Mouse (Mus musculus): ENCODE measurements around the gene Lrig1.

Gene Lrig1

DNA sequence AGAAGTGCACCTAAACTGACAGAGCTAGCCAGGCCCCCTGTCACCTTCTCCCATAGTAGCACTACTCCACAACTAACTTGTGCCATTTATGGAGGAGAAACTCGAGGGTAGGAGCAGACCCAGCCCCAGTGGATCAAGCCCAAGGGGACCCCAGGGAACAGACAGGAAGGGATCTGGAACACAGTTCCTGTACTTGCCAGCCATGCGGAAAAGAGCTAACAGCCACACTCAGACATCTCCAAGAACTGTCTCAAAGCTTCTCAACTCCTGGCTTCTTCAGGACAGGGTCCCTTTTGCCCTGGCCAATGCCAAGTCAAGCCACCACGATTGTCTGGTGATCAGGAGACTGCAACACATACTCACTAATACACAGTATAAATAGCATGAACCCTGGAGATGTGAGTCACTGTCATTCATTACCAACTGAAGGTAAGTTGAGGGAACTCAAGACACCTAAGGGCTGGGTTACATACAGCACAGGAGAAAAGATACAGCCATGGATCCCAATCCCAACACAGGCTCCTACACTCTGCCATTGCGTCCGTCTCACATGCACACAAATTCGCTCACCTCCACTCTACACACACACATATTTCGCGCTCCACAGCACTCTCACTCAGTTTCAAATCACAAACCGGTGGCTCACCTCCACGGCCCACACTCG lies 1.3 kb downstream of the Lrig1 start:
- no peak for DNase-seq (ENCODE audit: low spot score in 2 of 2)

DNA sequence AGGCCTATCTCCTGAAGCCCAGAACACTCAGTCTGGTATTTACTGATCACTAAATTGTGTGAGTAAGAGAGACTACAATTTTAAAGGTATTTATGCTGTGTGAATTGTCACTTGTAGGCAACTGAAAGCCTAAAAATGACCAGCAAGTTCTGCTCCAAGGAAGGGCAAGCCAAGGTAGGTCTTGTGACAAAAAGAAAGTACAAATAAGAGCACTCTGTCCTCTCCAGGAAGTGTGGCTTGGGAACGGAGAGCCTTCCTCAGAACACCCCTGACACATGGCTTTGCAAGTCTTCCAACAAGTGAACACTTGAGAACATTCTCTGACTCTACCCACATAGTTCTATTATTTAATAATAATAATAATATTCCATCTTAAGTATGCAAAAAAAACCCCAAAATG lies 2.5 kb downstream of the Lrig1 start:
- no peak for DNase-seq (ENCODE audit: low spot score in 2 of 2)

DNA sequence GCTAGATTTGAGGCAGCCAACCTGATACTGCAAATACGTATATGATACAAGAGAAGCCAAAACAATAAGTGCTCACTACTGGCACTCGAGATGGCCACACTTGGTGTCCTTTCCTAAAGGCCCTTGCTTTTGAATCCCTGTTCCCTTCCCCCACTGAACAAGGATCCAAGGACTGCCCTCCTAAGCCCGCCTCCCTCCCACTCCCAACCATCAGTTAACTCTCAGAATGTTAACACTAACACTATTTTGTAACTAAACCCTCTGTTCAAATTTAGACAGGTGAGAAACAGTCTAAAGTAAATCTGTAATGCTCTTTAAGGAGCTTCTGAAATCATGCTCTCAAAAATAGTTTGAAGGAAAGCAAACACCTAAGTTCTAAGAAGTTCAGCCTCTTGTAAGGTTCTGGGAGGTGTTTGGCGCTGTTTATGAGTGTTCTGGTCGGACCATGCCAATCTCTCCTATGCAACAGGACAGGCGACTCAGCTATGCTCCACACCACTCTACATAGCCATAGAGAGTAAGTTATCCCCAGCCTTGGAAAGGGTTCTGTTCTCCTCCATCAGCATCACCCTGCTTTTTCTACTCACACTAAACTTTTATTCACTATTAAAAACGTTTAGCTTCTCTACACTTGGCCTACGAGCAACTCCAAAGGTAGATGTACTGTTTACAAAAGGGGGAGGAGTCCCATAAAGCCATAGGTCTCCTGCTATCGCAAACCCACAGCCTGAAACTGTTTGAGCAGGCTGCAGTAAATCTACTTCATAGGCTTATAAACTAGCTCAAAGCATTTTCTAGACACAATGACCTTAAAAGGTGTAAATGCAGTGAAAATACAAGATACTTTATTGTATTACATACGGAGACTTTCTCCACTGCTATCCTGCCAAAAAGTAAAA lies 3.5 kb downstream of the Lrig1 start:
- DNase-seq (ENCODE audit: low spot score in 2 of 2), result no peak

DNA sequence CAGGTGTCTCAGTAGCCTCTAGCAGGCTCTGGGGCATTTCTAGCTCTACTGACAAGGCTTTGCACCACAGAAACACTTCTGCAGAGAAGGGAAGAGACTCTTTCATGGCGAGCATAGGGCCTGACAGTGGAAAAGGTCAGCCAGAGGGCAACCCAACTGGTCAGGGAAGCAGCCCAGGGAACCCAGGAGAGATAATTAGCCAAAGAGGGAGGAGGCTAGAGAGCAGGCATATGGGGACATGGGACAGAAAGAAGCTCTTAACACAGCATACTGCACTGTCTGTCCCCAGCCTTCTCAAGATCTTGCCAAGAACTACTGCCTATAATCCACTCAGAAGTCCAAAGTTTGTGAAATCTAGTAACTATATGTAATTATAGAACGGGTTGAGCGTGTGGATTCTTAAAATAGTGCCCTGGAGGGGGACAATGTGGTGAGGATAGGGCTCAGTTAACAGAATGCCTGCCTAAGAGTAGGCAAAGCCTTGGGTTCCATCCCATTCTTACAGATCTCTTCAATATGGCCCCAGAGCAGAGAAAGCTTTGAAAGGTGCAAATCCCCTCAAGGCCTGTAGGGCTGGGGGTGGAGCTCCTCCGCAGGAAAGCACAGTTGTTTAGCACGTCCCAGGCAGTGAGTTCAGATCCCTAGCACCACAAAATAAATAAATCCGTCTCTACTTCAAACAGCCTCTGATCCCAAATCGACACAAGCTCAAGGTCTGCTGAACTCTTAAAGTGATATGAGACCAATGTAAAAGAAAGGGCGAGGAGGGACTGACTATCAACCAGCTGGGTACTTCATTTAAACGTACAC lies 4.6 kb downstream of the Lrig1 start:
- no peak for DNase-seq (ENCODE audit: low spot score in 2 of 2)

DNA sequence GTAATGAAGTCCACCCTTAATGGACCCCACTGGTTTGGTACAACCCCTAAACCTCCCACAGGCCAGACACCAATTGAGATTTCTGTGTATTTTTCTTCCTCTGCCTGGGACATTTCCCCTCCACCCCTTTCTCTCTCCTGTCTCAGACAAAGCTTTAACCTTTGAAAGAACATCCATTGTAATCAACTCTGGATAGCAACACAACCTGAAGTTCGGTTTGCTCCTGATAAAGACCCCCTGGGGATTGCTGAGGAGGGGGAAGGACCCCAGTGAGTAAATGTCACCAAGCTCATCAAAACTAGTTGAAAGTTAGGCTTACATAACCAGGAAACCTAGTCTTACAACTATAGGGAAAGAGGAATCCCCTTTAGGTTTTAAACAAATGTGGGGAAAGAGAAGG lies 5.5 kb downstream of the Lrig1 start:
- no peak for DNase-seq (ENCODE audit: low spot score in 2 of 2)

DNA sequence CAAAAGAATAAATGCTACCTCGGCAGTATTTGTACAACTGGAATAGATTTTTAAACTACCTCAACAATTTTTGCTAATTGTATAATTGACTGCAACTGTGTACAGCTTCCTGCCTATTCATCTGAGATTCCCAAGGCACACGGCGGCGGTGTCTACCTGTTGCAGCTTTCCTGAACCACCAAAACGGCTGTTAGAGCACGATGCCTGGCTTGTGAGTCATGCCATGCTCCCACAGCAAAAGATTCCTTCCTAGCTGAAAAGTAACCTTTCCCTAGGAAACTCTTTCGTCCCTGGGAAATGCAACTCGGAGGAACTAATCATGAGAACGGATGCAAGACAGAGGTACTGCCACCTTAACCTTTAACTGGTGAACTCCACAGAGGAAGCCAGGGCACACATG lies 6.9 kb downstream of the Lrig1 start:
- no peak for DNase-seq (ENCODE audit: low spot score in 2 of 2)

DNA sequence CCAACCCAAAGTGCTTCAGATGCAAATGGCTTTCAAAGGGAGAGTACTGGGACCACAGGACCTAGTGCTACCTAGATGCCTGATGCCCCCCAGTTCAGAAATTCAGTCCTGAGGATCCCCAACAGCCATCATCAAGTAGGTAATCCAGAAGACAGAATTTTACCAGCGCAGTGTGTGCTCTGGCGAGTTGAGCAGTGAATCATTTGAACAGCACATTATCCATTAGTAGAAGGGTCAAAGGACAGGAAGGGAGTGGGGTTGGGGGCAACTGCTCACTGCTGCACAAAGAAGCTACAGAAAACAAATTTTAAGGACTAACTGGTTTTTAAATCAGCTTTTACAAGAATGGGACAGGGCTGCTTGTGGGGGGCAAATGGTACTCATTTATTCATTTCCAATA lies 8.0 kb downstream of the Lrig1 start:
- no peak for DNase-seq (ENCODE audit: low spot score in 2 of 2)

DNA sequence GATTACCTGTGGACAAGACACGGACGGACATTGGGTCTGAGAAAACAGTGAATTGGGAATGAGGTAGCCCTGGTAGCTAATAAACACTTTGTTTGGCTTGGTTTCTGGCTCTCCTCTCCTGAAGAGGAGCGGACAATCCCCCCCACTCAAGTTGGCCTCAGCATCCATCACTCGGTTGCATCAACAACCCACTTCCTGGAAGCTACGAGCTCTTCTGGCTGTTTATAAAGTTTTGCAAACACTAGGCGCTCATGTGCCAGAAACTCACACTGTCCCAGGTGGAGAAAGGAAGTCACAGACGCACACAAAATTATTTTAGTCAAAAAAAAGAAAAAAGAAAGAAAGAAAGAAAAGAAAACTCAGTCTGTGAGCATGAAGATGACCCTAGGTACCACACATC lies 9.7 kb downstream of the Lrig1 start:
- no peak for DNase-seq (ENCODE audit: low spot score in 2 of 2)

DNA sequence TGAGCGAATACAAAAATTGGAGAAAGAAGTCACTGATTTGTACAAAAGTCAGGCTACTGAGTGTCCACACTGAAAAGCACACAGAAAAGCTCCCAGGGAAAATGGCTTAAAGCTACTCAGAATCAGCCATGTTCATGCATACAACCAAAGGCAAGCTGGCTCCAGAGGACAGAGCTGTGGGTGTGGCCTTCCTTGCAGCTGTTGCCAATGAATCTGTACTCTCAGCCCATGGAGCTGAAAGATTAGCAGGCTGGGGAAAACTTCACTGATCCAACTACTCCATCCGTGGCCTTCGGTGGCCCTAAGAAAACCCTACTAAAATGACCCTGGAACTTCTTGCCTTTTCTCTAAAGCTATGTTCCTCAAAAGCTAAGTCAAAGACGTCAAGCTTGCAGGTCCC lies 11.2 kb downstream of the Lrig1 start:
- no peak for DNase-seq (ENCODE audit: low spot score in 2 of 2)

DNA sequence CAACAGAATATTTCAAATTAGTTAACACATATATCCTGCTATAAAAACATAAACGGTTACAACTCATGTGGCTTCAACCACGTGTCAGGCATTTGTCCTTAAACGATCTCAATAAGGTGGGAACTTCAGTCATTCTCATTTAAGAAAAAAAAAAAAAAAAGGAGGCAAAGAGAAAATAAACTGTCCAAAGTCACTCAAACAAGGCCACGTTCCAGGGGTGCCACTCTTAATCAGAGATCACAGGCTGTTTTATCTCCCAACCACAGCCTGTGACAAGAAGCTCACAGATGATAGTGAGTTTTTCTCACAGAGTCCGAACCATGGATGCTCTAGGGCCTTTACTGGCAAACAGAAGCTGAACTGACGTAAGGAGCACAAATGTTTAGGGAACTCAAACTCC lies 13.9 kb downstream of the Lrig1 start:
- no peak for DNase-seq (ENCODE audit: low spot score in 2 of 2)

DNA sequence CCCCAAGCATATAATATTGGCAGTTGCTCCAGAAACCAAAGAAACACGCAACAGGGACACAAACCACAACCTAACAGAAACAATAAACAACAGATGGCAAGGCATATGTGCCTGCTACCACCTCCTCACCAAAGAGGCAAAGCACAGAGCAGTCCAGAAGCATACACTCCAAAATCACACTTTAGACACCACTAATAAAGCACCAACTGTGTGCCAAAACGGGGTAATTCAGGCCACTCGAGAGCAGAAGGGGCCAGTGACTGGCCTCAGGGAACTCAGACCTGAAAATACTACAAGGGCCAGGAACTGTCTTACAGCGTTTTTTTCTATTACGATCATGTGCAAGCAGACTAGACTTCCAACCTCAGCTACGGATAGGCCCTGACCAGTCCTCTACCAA lies 14.3 kb downstream of the Lrig1 start:
- DNase-seq (ENCODE audit: low spot score in 2 of 2), result no peak

DNA sequence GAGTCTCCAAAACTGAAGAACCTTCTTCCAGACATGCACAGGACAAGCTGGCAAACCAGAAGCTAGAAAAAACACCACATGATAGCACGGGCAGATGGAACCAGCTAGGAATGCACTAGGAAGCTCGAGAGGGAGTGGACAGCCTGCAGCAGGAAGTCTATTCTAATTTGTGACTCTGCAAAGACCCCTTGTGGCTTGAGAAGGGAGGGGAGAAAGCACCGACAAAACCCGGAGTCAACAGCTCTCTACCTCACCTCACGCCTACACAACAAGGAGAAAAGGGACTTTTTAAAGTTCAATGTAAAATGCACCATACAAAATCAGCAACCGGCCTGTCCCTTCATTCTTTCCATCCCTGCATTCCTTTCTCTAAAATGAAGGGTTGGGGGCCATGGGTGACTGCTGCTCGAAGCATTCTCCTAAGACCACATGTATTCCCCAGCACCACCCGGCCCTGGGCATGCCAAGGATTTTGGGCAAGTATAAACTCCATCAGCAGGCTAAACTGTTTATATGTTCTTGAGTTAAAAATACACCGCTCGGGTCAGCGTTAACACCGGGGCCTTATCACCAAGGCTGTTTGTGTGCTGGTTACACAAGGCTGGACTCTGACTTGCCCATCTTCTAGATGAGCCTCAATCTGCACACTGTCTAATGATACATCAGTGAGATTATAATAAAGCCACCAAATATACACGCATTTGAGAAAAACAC lies 15.0 kb downstream of the Lrig1 start:
- no peak for DNase-seq (ENCODE audit: low spot score in 2 of 2)

DNA sequence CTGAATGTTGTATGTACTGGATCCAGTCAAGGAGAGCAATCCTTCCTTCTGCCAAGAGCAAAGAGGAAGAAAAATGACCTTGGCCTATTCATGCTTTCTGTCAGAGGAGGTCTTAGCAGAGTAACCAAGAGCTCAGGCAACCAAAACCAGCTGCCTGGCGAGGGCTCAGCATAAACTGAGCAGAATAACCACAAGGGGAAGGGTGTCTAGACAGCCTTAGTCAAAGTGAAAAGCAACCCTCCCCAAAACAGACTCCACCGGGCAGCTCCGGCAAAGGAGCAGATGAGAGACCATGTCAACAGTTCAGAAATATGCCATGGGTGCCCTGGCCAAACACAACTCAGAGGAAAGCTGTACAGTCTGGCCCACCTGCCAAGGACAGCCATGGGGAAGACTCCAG lies 16.3 kb downstream of the Lrig1 start:
- DNase-seq (ENCODE audit: low spot score in 2 of 2), result no peak

DNA sequence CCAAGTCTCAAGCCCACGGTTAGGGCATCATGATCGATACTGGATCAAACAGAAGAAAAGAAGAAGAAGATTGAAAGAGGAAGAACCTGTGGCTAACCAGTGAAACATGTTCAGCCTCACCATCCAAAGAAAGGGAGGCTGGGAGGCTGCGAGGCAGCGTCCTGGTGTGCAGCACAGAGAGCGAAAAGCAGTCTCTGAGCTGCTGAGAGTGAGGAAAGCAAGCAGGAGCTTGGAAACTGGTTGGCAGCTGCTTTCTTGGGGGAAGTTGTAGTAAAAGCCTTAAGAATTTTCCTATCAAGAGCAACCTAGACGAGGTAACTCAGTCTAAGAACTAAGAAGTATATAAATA lies 17.7 kb downstream of the Lrig1 start:
- DNase-seq (ENCODE audit: low spot score in 2 of 2), result no peak

DNA sequence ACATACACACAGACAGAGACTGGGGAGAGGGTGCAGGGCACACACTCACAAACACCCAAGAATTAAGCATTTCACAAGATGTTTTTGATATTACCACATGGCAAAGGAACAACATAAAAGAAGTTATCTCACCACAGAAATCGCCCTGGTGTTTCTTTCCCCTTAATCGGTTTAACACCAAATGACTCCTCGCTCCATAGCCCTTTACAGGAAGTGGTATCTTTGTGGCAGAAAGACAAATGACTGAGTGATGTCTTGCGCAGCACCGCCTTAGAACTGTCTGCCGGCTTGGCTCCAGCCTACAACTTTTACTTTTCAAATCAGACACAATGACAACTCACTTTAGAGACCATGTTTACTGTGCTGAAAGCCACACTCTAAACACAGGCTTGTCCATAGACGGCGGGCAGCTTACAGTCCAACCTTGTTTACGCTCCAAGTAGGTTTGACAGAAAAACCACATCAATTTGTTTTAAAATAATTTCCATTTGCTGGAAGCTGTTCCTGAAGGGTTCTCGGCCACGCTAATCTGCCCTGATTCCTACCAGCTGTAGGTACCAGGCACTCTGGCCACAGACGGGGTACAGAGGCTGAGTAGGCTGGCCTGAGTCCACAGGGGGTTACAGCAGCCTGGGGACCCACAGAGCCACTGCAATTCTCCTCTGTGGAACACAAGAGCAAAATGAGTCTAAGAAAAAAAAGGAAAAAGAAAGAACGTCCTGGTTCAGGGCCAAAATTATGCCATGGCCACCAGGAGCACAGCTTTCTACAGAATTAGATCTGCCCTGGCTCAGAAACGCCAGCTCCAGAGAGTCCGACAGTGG lies 18.3 kb downstream of the Lrig1 start:
- DNase-seq (ENCODE audit: low spot score in 2 of 2), result no peak

DNA sequence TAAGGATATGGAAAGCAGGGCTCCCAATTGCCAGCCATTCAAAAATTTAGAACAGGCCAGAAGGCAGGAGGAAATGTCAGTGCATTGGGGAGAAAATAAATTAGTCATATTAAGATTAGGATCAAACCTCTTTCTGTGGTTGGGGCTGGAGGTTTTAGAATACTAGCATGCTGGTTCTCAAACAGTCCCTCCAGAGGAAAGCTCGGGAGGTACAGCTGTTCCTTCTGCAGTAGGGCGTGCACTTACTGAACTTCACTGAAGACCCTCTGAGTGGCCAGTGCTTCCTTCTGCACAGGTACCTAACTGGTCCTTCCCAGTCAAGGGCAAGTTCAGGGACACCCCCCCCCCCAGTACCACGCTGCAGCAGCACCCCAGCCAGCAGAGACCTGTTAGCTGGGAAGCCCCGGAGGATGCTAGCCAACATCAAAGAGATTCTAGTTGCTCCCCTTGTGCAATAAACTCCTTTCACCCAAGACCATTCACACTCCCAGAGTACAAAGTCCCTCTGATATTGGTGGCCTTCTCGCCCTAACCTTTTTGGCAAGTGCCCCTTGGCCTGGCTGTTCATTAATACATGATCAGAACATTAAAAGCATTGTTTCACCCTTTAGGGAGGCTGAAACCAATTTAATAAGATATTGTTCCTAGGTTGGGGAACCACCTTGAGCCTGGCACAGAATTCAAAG lies 19.1 kb downstream of the Lrig1 start:
- no peak for DNase-seq (ENCODE audit: low spot score in 2 of 2)

DNA sequence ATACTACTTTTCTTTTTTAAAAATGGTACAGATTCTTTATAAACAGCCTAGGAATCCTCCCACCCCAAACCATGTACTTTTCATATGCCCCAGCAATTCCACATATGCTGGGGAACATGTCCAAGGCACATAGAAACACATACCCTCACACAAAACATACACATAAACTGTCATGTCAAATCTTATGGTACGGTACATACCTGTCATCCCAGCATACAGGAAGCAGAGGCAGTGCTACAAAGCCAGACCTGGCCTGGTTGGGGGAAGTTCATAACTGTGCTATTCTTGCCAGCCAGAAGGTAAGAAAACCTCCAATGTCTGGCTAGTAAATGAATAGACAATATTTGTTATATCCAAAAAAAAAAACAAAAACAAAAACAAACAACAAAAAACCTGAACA lies 20.7 kb downstream of the Lrig1 start:
- DNase-seq (ENCODE audit: low spot score in 2 of 2), result no peak

DNA sequence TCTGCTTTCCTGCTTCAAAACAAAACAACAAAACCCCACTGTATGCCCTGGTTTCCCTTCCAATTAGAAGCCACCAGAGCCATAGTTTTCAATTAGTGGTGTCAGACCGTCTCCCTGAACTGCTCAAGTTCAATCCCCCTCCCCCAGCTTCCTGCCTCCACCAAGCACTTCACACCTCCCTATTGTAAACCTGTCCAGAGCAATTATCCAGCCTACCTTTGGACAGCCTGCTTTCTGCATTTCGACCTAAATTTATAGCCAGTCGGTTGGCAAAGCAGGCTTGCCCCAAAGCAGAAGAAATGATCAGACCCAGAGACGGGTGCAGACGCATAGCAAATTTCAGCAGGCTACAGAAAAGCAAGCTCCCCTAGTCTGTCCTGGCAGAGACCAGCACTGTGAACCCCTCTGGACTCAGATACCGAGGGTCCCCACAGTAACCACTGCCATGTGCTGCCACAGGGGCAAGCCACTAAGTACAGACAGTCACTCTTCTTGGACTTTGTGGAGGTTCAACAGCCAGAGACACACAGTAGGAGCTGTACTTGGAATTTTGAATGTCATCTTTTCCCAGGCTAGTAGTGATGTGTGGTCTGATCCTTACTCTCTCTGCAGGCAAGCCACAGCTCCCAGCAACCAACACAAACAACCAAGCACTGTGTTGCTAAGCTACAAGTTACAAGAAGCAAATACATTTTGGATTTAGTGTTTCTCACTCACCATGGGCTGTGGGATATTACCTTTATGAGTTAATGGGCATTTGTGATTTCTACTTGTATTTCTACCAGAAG lies 21.4 kb downstream of the Lrig1 start:
- no peak for DNase-seq (ENCODE audit: low spot score in 2 of 2)

DNA sequence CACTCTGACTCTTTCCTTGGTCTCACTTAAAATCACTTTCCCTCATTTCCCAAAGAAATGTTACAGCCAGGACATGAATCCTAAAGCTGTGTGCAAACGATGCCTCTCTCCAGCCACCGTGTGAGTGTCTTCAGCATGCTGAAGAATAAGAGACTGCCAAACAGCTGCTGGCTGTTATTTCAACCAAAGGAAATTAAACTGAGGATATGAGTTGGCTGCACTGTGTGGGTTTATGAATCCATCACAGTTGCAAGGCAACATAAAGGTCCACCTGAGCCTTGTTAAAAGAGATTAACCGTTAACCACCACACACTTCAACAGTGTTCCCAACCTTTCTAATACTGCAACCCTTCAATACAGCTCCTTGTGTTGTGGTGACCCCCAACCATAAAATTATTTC lies 22.5 kb downstream of the Lrig1 start:
- DNase-seq (ENCODE audit: low spot score in 2 of 2), result no peak

DNA sequence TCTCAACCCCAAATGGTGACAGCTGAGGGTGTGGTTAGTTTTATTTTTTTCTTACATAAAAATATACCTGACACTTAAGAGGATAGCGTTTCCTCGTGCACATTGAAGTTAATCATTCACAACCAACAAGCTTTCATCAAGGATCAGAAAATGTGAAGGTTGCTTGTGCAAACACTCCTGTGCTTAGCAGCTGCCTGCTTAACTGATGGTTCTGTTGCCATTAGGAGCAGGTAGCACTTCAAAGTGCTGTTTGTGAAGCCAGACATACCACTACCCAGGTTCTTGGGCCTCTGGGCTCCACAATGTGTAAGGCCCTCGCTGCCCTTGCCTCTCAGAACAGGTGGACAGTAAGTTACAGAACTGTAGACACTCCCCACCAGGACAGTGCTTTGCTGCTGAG lies 23.1 kb downstream of the Lrig1 start:
- DNase-seq (ENCODE audit: low spot score in 2 of 2), result no peak

Data from cerebellum, postnatal 4 days (tissue).